Mouse (Mus musculus) cerebellum, adult 11-12 months (tissue): Measurements from ENCODE around the gene Gtf2ird1.
"Not testable (repeated sequence)": the region's sequence is repeated elsewhere in the genome, so short reads cannot be mapped to it uniquely, and the experiment has no call there.

Experiments
- DNase-seq: peaks from one replicate; pipeline ENCODE4 v3.0.0; 2022

The Gtf2ird1 gene

DNA sequence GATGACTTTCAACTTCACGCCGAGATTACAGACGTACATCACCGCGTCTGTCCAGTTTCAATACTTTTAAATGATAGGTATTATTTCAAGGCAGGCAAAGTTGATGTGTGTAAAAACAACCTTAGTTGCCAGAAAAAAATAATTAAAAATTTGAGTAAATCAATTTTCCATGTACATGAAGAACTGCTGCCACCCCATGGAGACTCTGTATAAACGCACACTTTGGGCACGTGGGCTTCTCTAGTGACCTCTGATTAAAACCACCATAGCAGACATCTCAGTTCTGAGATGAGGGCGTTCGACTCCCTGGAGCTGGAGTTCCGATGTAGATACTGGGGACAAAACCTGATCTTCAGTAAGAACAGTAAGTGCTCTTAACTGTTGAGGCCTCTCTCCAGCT, 115.2 kb downstream of the Gtf2ird1 start:
- DNase-seq, result no peak

DNA sequence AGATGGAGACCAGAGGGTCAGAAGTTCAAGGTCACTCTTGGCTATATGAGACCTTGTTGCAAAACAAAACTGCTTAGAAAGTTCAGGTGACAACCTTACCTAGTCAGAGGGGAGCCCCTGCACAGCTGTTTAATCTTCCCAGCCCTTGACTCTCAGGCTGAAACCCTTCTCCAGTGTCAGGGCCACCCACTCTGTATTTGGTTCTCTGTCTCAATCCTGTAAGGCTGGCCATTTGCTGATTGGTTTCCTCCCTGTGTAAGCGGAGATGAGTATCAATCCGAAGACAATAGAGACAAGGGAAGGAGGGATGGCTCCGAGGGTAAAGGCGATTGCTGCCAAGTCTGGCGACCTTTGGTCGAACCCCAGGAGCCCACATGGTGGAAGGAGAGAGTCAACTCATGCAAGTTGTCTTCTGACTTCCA, 116.4 kb downstream of the Gtf2ird1 start:
- DNase-seq, result no peak

DNA sequence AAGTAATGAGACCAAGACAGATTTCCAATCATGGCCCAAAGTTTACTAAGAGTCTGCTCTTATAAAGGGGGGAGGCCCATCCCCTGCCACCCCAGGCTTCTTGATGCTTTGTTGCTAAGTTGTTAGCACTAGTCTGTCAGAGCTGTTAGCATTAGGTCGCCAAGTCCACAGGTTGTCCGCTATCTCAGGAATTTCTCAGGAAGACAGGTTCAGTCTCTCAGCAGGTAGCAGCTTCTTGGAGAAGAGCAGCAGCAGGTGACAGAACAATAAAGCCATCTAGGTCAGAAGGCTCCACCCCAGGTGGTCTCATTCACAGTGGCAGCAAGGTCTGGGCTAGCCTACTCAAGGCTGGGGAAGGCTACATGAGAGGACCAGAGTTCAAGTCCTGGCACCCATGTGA, 119.5 kb downstream of the Gtf2ird1 start:
- not testable (repeated sequence) for DNase-seq

DNA sequence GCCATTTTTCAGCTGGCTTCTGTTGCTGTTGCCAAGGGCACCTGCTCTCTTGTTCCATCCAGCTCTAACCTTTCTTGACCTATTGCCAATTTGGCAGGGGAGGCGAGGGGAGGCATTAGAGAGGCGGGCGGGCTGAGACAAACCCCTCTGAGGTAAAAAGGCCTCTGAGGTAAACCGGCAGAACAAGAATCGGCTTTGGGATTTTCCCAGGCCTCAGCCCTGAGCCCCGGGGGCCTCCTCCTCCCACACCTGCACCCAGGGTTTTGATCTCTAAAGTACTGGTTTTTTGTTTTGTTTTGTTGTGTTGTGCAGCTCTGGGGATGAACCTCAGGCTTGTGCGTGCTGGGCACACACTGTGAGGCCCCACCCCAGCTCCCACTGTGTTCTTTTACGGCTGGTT, 123.8 kb downstream of the Gtf2ird1 start:
- DNase-seq, result no peak

DNA sequence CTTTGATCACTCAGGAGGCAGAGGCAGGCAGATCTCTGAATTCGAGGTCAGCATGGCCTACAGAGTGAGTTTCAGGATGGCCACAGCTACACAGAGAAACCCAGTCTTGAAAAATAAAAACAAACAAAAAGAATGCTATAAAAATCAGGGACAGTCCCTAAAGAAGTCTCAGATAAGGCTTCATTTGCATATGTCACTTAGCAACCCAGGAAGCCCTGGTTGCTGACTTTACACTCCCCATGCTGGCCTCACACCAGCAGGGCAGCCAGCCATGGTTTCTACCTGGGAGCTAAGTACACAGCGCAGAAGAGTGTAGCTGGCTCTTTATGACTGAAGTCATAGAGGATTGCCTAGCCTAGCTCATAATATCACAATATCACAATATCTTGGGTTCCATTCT, 126.4 kb downstream of the Gtf2ird1 start:
- DNase-seq, result no peak

DNA sequence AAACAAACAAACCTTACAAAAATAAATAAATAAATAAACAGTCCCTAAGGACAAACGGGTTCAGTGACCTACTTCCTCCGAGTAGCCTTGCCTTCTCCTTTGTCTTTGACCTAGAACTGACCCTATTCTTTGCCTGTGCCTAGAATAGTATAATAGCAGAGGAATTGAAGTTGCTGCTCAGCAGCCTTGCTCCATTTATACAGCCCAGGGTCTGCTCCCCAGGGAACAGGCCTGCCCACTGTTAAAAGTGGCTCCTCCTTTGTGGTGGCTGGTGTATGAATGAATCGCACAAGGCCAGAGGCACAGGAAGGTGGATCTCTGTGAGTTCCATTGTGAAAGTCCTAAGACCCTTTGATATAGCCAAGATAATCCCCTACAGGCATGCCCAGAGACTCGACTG, 127.2 kb downstream of the Gtf2ird1 start:
- no peak for DNase-seq

DNA sequence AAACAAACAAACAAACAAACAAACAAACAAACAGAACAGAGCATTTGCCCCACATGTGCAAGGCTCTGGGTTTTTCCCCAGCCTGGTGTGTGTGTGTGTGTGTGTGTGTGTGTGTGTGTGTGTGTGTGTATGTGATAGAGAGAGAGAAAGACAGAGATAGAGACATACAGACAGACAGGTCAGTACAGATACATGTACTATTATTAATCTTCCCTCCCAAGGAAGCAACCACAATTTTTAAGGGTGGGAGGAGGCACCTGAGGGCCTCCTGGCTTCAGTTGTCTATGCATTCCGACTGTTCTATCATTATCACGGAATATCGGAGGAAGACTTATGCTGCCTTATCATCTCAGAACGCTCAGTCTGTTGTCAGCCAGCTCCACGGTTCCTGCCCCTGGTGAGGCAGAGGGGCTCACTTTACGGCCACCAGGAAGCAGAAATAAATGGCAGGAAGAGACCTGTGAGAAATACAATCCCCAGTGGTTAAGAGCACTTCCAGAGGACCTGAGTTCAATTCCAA, 128.0 kb downstream of the Gtf2ird1 start:
- no peak for DNase-seq

DNA sequence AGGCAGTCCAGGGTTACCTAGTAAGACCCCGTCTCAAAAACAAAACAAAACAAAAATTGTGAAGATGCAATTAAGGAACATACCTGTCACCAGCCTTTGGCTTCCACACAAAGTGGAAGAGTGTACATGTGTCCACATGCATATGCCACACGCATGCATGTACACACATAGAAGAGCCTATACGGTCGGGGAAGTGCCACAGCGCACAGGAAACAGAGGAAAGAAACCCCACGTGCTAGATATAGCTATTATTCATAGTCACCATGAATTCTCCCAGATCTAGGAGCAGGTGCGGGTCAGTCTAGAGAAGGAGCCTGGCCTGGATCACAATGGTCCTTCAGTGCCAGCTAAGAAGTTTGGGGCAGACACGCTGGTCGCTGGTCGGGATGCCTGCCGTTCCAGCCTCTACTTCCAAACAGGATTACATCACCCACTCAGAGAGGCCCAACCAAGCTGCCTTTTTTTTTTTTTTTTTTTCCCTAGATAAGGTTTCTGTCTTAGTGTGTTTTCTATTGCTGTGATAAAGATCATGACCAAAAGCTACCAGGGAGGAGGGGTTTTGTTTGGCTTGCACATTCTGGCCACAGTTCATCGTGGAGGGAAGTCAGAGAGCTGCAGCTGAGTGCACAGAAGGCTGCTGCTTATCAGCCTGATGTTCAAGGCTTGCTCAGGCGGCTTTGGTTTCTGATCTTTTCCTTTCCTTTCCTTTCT, 130.5 kb downstream of the Gtf2ird1 start:
- DNase-seq, result no peak

DNA sequence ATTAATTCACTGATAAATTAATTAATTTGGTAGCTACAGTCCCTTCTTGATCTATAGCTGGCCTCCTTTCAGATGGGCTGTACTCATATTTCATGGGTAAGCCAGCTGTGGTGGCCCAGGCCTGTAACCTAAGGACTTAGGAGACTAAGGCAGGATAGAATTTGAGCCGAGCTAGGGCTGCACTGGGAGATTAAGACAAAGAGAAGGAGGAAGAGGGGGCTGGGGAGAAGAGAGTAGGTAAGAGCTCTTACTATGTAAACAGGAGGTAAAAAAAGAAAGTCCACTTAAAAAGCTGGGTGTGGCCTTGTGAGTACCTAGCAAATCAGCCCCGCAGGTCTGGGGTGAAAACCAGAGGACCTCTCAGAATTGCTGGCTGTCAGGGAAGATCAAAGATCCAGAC, 132.6 kb downstream of the Gtf2ird1 start:
- DNase-seq, result no peak

DNA sequence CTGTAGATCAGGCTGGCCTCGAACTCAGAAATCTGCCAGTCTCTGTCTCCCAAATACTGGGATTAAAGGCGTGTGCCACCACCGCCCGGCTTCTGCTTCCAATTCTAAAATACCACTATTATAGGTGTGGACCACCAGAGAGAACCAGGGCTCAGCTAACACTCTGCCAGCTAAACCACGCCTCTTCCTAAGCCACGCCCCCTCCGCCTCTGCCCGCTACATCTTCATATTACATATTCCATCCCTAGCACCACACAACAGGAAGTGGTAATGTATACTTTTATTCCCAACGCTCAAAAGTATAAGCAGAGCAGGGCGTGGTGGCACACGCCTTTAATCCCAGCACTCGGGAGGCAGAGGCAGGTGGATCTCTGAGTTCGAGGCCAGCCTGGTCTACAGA, 133.2 kb downstream of the Gtf2ird1 start:
- DNase-seq, result no peak

DNA sequence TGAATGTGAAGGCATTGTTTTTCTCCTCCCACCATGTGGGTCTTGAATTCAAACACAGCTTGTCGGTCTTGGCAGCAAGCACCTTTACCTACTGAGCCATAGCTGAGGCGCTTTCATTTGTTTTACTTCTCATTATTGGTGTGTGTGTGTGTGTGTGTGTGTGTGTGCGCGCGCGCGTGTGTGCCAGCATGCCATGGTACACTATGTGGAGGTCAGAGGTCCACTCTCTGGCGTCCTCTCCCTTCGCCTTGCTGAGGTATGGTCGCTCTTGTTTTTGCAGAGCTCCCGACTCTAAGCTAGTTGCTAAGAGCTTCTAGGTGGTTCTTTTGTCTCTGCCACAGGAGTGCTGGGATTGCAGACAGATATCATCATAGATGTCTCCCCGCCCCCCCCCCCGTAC, 134.2 kb downstream of the Gtf2ird1 start:
- DNase-seq, result no peak

DNA sequence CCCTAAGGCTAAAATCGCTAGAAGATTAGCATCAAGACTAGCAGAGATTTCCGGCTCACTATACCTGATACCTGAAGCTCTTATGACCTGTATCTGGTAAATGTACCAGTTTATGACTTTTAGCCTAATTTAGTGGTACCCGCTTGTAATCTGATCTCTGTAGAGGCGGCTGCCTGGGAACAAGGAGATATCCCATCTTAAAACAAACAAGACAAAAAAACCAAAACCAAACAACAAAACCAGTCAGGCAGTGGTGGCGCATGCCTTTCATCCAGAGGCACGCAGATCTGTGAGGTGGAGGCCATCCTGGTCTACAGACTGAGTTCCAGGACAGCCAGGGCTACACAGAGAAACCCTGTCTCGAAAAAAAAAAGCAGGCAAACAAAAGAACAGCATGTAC, 134.8 kb downstream of the Gtf2ird1 start:
- DNase-seq, result no peak

DNA sequence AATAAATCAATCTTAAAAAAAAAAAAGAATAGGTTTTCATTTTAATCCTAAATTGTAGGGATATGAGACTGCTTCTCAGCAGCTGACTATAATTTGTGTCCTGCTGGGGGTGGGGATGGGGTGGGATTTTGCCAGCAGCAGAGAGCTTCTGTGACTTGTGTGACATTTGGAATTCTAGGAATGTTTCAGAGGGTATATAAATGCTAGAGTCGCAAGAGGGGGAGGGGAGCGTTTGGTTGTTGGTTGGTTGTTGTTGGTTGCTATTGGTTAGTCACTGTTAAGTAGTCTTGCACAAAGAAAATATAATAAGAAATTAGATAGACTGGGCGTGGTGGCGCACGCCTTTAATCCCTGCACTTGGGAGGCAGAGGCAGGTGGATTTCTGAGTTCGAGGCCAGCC, 137.6 kb downstream of the Gtf2ird1 start:
- no peak for DNase-seq

DNA sequence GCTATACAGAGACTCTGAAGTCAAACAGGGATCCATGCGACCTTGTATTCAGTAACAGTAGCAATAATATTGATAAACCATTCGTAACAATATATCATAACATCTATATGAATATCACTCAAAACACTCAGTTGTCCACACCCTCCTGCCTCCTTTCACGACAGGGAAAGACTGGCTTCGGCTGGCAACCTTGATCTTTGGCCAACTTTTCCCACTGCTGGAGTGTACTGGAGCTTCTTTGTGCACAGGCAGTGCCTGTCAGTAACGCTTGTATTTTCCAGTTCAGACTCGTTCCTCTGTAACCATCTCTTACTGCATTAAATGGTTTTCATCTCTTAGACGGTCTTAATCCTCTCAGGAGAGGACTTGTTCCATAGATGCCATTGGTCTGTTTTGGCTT, 139.8 kb downstream of the Gtf2ird1 start:
- DNase-seq, result no peak

DNA sequence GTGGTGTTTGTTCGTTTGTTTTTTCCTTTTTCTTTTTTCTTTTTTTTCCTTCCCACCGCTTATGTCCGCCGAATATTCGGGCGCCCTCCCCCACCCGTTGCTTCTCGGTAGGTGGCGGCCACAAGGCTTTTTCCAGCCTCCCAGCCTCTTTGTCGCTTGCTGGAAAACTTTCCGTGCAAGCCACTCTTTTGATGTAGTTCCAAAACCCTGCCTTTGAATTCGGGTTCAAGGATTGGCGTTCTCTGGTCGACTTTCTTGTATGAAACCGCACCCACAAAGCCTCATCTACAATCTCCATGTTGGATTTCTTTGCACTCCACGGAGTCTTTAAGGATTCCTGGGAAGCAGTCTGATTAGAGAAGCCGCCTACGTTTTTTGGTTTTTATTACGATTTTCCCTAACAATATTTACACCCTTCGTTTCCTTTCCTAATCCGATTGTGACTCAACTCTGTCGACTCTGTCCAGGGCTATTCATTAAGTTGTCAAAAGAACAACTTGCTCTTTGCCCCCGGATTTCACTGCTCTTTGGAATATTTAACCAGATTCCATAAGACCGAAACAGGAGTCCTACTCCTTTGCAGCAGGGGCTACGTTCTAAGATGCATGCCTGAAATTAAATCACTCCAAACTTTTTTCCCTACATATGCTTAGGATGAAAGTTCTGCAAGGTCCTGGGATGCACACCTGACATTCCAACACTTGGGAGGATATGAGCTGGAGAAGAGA, 140.7 kb downstream of the Gtf2ird1 start:
- peak; percentile 53 for DNase-seq

DNA sequence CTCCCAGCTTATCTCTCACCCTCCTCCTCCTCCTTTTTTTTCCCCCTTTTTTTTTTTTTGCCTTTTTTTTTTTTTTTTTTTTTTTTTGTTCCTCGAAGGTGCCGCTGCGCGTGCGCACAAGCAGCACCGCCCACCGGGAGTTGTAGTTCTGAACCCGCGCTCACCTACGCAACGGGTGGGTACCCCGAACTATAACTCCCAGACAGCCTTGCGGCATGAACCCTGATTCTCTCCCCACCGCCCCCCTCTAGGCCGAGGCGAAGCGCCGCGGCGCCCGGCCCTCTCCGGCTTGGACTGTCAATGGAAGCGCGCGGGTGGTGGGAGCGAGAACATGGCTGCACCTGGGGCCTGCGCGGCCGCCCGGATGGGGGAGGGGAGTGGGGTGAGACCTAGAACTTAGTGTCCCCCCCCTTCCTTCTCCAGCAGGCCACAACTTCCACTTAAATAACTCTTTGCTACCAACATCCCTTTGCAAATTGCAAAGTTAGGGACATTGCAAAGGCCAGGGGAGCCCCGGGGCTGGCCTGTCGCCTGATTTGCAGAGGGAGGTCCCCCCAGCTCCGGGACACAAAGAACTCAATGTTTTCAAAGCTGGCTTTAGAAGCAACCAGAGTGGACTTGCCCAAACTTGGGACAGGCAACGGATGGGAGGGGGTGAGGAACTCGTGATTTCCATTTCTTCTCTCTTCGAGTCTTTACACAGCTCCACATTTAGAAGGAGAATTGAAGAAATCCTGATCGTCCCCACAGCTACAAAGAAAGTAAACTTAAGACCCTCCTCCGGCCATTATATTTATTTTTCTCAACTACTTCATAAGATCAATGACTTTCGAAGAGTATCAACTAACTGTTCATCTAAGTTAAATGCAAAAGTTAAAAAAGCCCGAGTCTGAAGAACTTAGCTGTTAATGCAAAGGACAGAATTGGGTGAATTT, 141.6 kb downstream of the Gtf2ird1 start, which contains the start of gene Gtf2i:
Gene Gtf2i, minus strand, starts transcription at position 73 of the 935 bp plus-strand sequence.
- peak; percentile 98 for DNase-seq

DNA sequence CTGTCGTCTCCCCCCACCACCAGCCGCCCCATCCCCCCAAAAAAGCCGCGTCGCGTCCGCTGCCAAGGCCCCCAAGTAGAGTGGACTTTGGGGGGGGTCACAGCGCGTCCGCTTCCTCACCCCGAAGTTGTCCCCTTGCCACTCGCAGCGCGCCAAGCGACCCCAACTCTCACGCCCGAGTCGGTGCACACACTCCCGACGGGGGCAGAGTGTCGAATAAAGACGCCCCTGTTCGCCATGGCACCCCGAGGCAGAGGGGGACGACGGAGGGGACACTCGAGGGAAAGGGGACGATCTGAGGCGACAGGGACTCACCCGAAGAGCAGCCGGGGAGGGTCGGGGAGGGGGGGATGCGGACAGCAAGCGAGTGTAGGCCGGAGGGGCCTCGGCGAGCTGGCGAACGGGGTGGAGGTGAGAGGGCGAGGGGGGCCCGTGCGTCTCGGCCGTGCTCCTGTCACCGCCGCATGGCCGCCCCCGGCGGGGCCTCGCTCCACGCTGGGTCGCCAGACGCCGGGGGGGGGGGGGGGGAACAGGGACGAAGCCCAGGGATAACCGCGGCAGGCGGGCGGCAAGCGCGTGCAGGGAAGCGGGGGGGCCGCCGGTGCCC, 142.3 kb downstream of the Gtf2ird1 start:
- peak; percentile 80 for DNase-seq

DNA sequence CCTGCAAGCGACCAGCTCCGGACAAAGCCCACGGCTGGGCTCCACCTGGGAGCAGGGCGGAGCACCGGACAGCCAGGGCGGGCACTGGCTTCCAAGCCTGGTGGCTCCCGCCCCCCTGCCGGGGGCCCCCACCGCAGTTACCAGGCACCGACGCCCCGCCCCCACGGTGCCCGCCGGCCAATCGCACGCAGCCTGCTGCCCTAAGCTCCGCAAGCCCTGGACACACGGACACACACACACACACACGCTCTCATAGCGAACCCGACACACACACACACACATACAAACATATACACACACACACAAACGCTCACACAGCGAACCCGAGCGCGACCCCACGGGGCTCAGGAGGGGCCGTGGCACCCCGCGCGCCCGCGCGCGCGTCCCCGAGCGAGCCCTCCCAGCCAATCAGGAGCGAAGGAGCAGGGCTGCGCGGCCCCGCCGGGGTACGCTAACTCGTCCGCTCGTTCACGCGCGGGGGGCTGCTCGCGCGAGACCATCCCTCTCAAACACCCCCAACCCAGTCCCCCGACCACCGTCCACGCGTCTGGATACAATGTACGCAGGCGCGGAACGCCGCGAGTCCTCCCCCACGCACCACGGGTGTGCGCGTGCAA, 143.0 kb downstream of the Gtf2ird1 start:
- DNase-seq, result peak; percentile 96

DNA sequence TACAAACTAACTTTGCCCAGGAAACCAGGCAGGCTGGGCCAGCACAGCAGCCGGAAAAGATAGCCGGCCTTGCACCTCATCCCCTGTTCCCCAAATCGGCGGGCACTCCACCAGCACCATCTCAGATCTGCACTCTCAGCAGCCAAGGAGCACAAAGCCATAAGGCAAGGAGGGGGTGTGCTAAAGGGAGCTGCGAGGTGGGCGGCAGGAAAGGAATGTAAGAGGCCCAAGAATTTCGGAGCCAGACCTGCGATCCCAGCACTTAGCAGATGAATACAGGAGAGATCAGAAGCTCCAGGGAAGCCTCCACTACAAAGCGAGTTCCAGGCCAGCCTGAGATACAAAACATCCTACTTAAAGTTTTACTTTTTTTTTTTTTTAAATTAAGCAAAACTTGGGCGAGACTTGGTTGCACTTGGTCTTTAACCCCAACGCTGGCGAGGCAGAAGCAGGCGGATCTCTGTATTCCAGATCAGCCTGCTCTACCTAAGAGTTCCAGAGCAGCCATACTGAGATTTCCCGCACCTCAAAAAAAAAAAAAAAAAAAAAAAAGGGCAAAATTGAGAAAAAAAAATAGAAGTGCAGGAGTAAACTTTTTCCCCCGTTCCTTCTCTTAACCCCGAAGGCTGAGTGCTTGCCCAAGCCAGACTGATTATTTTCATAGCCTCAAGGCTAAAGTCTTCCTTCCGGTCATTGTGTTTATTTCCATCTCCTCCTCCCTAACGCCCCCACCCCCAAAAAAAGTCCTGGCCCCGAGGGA, 143.6 kb downstream of the Gtf2ird1 start:
- peak; percentile 56 for DNase-seq

DNA sequence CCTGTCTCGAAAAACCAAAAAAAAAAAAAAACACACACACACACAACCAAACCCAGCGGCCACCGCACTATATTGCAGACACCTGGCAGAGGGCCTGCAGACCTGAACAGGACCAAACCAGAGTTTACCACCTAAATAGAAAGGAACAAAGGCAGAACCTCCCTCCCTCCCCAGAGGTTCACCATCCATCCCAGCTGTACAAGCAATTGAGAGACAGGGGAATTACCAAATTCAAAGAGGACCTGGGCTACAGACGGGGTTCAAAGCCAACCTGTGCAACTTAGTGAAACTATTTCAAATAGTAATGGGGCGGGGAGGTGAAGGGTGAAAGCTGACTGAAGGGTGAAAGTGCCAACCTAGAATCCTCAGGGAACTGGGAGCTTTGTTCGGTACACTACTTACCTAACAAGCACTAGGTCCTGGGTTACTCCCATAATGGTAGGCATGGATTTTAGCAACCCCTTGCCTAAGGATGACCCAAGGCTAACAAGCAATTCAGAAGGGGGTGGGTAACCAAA, 144.6 kb downstream of the Gtf2ird1 start:
- DNase-seq, result peak; percentile 45

DNA sequence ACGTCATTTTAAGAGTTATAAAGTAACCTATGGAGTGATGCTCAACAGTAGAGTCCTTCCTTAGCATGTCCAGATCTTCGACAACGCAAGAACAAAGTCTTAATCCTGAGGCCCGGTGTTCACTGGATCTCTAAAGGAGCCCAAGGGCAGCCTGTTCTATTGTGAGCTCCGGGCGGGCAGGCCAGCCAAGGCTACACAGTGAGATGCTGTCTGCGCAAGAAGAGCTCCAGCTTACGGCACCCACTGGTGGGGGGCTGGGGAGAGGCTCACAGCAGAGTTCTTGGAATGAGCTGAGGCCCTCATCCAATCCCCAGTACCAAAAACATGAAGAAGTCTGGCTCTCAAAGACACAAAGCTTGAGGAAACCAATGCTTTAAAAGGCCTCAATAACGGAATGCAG, 146.3 kb downstream of the Gtf2ird1 start:
- no peak for DNase-seq
